Mouse (Mus musculus) embryonic fibroblast, embryonic 13.5 days (primary cell): Measurements from ENCODE around the gene Cwc27.

Source experiments
- CTCF ChIP-seq: IDR thresholded peaks from 2 replicates; pipeline ENCODE4 v1.5.1; 2011; ENCODE audit warnings: mild to moderate bottlenecking, control low read depth, low read length, moderate library complexity, borderline replicate concordance; ENCODE audit not compliant: insufficient read depth
- POLR2A ChIP-seq: IDR thresholded peaks from 2 replicates; pipeline ENCODE4 v1.6.1; 2011; ENCODE audit warnings: low read depth, mild to moderate bottlenecking, control low read depth, low read length, moderate library complexity

DNA sequence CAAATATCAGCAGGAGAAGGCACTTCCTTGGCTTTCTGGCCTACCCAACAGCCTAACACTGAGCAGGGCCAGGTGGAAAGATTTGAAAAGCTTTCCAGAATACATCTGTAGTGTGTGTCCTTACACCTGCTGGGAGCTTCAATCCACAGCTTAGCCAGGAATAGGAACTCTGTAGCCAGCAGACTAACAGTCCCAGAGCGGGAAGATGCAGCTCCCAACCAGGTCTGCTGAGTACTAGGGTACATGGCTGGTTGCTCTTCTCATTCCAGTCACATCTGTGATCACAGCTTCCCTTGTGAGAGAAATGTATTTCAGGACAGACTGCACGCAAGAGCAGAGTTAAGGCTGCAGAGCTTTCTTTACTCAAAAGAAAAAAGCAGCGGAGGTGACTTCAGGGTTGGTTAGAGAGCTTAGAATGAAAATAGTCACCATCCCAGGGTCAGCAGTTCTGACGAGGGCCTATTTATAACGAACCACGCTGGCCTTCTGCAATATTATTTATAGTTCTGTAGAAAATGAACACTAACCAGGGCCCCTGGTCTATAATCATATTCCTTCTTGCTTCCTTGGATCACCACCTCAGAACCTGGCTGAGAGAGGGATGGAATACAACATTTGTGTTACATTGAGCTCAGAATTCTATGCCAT, 171.0 kb downstream of the Cwc27 start:
- TF ChIP-seq CTCF, result no peak
- TF ChIP-seq POLR2A, result no peak
